Mouse (Mus musculus) testis, postnatal 10 days (tissue): ENCODE results near the gene Megf6.
A peak's percentile ranks its signal among the peaks of the same experiment; 100 is the strongest.

Experiments used
- DNase-seq: peaks from one replicate; pipeline ENCODE4 v3.0.0; 2021; ENCODE audit warnings: low spot score

The Megf6 gene

GRCm38 (mm10) chr4:154170506-154171150 is at the start of gene Megf6:
Megf6 (plus strand) TSS chr4:154170730.
- DNase-seq: peak; percentile 82

DNA sequence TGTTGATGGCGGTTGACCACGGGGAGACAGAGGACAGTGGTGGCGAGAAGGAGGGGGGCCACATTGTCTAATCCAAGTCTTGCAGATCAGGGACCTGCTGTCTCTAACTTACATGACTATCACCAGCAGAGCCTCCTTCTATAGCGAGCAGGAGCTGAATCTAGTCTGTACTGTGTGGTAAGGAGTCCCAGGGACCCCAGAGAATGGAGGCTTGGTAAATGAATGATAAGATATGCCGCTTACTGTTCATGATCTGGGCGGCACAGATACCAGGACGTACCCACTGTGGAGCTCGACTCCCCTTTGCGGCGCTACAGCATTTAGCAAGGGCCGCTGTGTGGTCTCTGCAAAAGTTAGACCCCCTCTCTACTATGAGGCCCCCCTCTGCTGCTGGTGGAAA is 48.7 kb upstream of the Megf6 start:
- no peak for DNase-seq

- no peak for DNase-seq
Observed at GRCm38 (mm10) chr4:154122374-154122773, 48.2 kb upstream of the Megf6 start.

- no peak for DNase-seq
Observed at GRCm38 (mm10) chr4:154123553-154123952, 47.0 kb upstream of the Megf6 start.

DNA sequence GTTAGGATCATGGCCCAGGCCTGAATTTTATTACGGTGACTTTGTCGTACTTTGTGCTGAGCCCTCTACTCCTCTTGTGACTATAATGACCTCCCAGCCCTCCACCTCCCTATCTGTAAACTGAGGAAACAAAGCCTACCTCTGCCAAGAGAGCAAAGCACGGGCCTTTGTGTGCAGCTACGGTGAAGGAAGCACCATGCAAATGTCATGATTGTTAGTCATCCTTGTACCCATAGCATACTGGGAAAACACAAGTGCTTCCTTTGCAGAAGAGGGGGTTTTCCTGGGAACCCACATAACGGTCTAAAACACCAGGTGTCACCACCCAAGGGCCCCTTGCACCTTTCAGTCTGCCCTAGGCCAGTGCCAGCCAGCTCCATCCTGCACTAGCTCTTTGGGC is 45.3 kb upstream of the Megf6 start:
- no peak for DNase-seq

GRCm38 (mm10) chr4:154127273-154127672 is 43.3 kb upstream of the Megf6 start:
- no peak for DNase-seq

GRCm38 (mm10) chr4:154129950-154130349 is 40.6 kb upstream of the Megf6 start:
- DNase-seq: no peak

- DNase-seq: no peak
Observed at GRCm38 (mm10) chr4:154131894-154132293, 38.6 kb upstream of the Megf6 start.

DNA sequence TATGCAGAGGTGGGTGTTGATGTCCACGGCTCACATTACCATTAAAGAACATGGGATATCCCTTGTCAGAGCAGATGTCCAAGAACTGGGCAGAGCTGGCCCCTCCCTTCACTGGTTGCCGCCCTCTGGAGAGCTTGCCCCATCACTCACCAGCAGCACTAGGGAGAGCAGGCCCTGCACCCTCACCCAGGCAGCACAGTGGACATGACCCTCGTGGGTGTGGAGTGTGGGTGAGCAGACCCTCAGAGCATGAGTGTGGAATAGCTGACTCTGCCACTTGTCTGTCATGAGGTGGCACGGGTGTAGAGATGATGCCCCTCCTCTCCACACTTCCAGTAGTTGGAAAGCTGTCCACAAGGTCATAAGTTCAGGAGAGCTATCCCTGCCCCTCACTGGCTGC is 35.7 kb upstream of the Megf6 start:
- no peak for DNase-seq

GRCm38 (mm10) chr4:154137139-154137538 is 33.4 kb upstream of the Megf6 start:
- no peak for DNase-seq

DNA sequence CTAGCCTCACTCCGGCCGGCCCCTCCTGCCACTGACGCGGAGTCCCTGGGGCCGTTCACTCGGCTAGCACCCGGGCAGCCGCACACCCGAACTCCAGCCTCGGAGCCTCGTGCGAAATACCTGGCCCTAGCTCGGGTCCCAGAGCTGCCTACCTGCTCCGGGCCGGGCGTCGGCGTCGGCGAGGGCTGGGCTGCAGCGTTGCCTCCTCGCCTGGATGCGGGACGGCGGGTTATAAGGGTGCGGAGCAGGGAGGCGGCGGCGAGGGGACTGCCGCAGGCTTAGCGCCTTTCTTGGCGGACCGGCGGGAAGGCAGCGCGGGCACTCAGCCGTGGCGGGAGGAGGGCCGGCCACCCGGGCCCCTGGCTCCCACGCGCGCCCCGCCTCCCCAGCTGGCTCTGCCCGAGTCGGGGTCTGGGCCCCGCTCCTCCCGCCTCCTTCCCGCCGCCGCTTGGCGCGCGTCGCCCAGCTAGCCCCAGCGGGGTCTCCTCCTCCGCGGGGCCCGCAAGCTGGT is 30.8 kb upstream of the Megf6 start:
- DNase-seq: no peak

DNA sequence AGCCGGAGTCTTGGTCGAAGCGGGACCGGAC is 30.5 kb upstream of the Megf6 start, which contains the start of gene Trp73:
Trp73 (minus strand) TSS at position 27 of the 31 bp plus-strand sequence.
- no peak for DNase-seq

- DNase-seq: no peak
Observed at GRCm38 (mm10) chr4:154140213-154141008, 30.1 kb upstream of the Megf6 start.

GRCm38 (mm10) chr4:154141009-154141867 is 29.3 kb upstream of the Megf6 start:
- no peak for DNase-seq

GRCm38 (mm10) chr4:154142211-154143040 is 28.1 kb upstream of the Megf6 start, which contains the start of gene Wrap73:
Wrap73 (plus strand) TSS chr4:154142372.
- DNase-seq: peak; percentile 93

- no peak for DNase-seq
Observed at GRCm38 (mm10) chr4:154144712-154145111, 25.8 kb upstream of the Megf6 start.

- DNase-seq: no peak
Observed at GRCm38 (mm10) chr4:154146342-154146741, 24.2 kb upstream of the Megf6 start.

- no peak for DNase-seq
Observed at GRCm38 (mm10) chr4:154154104-154154503, 16.4 kb upstream of the Megf6 start.

DNA sequence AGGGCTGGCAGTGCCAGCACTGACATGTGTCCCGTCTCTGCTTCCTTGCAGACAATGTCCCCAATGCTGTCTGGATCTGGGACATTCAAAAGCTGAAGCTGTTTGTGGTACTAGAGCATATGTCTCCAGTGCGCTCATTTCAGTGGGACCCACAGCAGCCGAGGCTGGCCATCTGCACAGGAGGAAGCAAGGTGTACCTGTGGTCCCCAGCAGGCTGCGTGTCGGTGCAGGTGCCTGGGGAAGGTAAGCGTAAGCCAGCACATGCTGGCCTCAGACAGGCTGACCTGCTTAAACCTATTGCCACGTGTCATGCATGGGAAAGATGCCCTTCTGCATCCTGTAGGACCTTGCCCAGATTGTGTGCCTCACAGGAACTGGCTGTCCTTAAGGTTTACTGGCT is 14.5 kb upstream of the Megf6 start:
- no peak for DNase-seq

- DNase-seq: no peak
Observed at GRCm38 (mm10) chr4:154157970-154158662, 12.4 kb upstream of the Megf6 start.

- peak; percentile 92 for DNase-seq
Observed at GRCm38 (mm10) chr4:154159002-154159401, 11.5 kb upstream of the Megf6 start.
